Mouse (Mus musculus) thymus, postnatal 25 days (tissue): Measurements from ENCODE around the gene Metap2.
"Not testable (repeated sequence)": the region's sequence is repeated elsewhere in the genome, so short reads cannot be mapped to it uniquely, and the experiment has no call there.

ENCODE experiments used
- DNase-seq: peaks from one replicate; pipeline ENCODE4 v3.0.0; 2022

Gene Metap2

DNA sequence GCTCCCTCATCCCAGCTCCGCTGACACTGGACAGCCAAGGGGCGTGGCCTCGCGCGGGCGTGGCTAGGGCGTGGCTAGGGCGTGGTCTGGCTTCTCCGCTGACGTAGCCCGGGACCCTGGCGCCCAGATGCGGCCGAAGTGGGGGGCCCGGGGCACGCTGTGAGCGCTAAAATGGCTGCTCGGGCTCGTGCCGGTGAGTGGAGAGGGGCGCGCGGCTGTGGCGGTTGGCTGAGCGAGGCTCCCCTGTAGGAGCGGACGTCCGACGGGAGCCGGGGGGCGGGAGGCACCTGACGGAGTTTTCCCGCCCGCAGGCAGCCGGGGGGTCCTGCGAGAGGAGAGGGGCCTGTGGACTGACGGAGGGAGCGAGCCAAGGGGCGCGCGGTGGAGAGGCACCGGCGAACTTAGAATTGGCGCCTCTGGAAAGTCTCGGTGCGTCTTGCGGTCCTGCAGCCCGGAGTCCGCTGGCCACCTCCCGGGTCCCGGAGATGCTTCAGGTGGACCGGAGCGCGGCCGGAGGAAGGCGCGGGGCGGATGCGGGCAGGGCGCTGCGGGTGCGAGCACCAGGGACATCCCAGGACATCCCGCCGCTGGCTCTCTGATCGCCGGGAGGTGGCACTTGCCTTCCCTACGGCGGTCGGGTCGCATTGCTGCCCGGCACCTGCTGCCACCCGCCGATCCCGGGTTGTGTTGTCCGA, 63.0 kb downstream of the Metap2 start:
- peak; percentile 88 for DNase-seq

DNA sequence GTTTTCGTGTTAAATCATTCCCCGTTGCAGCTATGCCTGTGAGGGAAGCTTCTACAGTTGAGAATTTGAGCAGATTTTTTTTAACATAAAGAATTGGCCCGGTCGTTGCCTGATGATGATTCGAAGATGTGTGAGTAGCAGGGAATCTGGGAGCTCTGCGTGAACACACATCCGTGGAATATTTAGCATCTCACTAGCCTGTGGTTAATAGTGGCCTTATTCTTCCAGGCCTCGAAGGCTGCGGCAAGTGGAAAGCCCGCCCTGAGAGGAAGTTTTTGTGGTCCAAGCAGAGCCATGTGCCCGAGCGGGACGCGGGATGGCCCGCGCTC, 63.6 kb downstream of the Metap2 start:
- no peak for DNase-seq

DNA sequence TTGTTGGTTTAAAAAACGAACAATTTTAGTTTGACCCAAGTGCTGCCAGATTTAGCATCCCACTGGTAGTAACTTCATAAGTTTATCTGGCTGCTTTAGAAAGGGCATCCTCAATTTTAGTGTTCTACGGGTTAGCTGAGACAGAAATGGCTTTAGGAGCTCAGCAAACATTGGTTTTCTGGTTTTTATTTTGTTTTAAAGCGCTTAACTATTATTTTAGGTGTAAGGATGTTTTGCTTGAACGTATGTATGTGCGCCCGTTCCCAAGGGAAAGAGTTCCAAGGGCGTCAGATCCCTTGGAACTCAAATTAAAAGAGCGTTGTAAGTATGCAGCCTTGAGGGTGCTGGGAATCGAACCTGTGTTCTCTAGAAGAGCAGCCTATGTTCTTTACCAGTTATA, 64.1 kb downstream of the Metap2 start:
- DNase-seq, result no peak

DNA sequence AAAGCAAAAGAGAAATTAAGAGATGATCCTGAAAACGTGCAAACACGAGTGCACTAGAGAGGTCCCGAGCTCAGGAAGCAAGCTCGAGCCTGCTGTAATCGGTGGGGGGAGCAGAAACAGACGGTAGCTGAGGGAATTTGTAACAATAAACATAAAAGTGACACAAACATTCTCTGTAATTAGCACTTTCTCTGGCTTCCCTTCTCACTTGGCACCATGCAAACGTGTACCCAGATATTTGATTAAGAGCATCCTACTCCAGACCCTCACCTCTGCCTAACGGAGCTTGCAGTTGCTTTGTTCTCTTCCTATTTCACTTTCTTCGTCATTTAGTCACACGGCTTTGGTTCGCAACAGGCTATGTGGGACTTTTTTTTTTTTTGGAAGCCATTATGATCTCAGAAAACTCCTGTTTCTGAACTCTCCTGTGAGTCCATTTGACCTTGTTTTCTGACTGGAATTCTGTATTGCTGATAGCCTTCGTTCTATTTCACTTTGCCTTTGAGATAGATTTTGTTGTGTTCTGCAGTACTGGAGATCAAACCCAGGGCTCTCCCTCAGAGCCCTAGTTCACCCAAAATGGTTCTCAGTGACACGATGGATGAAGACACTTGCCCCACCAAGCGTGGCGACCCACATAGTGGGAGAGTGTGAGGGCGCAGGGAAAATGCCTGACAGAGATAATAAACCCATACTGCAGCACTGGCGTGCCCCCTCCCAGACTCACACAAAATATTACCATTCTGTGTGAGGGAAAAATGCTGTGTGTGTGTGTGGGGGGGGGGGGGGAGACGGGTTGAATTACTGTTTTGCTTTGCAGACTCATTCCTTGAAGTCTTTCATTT, 64.9 kb downstream of the Metap2 start:
- no peak for DNase-seq

DNA sequence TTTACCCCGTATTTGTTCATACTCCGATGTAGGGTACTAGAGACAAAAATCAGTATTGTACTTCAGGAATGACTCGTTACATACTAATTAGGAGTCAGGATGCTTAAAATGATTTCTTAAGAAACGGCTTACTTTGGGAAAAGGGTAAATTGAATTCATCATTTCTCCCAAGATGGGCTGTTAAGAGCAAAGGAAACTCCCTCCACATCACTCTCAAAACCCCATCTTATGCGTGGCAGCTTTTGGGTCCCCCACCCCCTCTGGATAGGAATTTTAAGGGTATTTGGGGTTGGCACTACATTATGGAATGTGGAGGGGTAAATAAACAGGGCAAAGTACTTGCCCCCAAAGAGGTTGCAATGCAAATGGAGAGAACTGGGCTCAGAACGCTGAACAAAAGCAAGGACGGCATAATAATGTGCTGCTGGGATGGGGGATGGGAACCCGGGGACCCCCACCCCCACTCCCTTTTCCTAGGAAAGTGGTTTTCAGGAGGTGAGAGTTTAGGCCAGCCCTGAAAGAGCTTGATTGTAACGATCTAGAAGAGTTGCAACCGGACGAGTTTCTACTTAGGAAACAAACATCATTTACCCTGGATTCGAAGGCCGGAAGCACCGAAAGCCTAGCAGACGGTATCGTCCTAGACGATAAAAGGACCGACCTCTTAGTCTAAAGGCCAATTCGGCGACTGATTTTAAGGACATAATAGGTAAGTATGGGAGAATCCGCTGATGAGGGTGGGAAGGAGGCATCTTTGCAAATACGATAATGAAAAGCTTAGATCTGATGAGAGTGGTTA, 65.8 kb downstream of the Metap2 start, which contains the start of gene Usp44:
Usp44 (plus strand) TSS at position 625 of the 799 bp plus-strand sequence.
- DNase-seq, result no peak

DNA sequence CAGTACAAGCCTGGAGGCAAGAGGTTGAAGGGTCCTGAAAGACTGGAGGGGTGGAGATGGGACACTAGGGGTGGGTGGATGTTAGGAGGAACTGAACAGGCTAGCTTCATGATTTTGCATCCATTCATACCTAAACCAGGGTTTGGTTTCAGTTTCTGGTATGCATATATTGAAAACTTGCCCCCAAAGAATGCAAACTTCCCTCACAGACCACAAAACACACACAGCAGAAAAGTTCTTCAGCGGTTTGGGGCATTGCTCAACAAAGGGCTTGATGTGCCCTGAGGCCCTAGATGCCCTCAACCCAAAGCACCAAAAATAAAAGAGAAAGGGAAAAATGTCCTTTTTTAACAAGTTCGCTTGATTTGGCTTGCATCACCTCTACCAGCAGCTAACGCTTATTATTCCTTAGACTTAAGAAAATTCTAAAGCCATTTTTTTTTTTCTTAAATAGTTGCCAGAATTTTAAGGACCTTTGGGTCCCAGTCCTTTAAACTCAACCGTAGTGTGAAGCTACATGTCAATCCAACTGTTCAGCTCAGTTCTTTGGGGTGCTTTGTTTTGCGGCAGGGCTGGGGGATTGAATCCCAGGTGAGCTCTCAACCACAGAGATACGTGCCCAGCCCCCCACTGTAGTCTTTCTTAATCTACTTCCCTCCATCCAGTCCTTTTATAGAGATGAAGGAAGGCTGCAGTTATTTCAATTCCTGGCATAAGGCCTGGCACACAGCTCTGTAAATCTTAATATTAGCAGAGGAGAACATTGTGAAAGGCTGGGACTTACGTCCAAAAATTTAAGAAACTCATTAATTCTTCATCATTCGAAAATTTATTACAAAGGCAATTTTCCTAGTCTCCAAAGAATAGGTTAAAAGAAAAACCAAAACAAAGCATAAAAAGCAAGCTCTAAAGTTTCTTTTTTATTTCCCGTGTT, 66.7 kb downstream of the Metap2 start:
- no peak for DNase-seq

DNA sequence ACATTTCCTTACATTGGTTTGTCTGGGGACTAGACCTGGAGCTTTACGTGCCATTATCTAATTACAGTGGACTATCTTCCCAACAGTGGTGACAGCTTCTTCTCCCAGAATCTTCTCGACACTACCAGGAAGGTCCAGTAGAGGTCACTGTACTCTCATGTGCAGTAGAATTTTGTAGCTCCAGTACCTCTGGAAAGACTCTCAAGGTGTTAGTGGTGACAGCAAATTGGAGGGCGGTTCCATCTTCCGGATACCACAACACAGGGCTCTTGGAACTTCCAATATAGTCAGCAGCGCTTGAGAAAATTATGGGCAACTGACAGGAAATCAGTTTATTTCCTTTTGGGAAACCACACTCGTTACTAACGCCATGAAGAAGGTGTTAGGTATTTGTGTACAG, 78.2 kb downstream of the Metap2 start:
- peak; percentile 80 for DNase-seq

DNA sequence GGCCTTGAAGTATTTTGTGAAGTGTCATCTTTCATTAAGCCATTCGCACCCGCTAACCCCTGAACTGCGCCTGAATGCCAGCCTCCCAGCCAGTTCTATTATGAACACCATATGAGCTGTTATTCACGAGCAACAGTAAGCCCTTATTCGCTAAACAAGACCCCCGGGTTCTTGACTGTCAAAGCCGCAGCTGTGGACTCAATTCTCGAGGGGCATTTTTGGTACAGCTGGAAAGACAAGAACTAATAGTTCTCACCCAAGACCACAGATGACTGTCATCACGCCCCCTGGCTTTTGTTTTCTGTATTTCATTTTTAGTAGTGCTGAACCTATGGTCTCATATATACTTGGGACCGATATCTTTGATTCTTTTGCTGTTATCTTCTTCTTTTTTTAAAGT, 83.1 kb downstream of the Metap2 start:
- no peak for DNase-seq

DNA sequence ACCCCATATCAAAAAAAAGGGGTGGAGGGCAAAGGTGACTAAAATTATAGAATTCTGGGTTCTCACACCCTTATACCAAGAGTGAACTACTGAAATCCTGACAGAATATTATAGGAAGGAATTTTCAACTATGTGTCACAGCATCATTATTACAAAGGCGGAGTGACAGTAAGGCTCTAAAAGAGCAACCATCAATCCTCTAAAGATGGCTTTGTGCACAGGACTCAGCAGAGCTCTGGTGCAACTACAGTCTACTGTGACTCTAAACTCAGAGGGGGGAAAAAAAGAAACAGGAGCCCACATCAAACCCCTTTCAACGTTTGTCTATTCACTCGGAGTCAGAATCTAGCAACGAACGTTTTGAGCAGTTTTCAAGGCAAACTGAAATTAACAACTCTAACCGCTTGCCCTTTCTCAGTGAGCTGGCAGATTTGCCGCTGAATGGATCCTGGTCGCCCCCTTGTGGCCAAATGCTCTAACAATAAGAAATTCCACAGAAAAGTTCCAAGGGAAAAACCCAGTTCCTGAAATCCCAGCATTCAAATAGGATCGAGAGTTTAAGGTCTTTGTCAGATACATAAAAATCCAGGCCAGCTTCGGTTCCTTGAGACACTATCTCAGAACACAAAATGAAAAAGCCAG, 84.0 kb downstream of the Metap2 start:
- DNase-seq, result peak; percentile 64

DNA sequence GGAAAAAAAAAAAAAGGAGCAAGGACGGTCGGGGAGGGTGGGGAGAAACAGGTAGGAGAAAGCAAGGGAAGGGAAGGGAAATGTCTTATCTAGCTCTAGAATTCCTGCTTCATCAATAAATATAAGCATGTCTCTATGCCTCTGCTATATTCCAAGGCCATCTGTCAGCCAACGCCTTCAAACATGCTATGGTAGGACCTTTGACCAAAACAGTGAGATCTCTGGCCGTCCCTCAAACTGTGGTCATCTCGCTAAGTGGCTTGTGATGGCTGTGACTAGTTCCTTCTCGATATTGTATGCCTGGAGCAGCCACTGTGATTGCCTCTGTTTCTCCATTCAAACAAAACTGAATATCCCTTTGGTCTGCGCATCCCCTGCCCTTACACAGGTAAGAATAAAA, 84.8 kb downstream of the Metap2 start:
- no peak for DNase-seq

DNA sequence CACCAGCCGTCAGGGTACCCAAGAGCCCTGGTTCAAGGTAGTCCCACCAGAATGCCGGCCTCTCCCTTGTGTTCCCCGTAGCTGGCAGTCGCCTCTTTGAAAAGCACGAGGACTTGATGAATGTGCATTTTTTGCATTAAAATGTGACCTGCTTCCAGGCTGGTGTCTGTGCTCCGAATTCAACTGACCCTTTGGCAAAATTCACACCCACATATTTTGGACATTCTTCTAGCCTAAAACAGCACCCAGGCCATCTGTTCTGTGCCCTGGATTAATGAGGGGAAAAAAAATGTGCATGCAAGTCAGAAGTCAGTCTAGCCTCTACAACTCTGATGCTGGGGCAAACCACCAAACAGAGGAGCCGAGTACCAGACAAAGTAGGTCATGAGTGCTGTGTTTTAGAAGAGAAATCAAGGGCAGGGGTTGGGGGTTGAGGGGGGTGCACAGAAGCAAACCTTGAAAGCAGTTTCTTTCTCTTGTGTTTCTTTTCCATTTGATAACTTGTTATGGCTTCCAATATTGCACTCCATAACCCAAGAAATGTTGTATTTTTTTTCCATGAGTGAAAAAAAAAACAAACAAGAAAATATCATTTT, 86.2 kb downstream of the Metap2 start:
- DNase-seq, result no peak

DNA sequence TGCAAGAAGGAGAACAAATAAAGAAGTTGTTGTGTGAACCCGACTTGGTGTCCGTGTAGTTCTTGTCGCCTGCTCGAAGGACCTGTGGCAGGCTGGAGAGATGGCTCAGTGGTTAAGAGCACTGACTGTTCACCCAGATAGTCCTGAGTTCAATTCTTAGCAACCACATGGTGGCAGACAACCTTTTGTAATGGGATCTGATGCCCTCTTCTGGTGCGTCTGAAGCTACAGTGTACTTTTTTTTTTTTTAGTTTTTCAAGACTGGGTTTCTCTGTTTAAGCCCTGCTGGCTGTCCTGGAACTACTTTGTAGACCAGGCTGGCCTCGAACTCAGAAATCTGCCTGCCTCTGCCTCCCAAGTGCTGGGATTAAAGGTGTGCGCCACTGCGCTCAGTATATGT, 87.5 kb downstream of the Metap2 start:
- DNase-seq, result not testable (repeated sequence)
